Mouse (Mus musculus) retina, postnatal 7 days (tissue): ENCODE results near the gene Ccna2.

Experiments
- DNase-seq: peaks from one replicate; pipeline ENCODE4 v3.0.0-alpha.2; 2012; ENCODE audit warnings: low read depth, low spot score

Ccna2 gene

GRCm38 (mm10) chr3:36533201-36533672, 38.7 kb downstream of the Ccna2 start:
- no peak for DNase-seq

DNA sequence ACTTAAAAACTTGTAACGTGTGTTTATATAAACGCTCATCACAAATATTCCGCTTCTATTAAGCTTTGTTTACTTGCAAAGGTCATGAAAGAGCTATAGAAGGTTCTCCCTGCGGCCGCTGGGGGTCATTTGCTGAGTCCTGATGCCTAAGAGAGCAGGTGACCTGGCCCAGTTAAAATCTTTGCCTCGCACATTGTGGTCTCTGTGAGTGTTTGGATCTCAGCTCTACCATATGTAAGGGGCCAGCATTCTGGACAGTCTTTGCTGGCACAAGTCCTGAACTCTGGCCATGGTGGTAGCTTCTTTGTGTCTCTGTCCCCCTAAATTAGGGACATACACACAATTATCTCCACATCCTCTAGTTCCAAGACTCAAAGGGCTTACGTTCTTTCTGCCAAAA, 39.2 kb downstream of the Ccna2 start:
- no peak for DNase-seq

DNA sequence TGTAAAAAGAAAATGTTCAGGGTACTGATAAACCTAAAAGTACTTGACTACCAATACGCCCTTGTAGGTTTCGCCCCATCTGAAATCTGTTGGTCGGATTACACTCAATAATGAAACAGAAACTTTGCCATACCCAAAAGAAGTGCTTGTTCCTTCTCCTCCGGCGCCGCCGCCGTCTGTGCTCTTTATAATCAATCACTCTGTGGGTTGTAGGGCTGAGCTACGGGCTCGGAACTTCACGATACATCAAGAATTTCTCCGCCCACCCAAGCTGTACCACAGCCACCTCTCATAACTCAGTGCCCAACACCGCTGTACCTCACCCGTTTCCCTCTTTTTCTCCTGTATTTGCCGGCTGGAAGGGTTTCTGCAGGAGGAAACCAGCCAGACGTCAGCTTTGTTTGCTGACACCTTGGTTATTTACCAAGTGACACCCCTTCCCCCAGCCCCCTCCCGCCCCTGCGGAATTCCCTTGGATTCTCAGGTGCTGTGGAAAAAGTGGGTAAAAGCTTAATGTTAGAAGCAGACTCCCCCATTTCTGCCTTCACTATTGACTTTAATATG, 39.9 kb downstream of the Ccna2 start:
- no peak for DNase-seq

DNA sequence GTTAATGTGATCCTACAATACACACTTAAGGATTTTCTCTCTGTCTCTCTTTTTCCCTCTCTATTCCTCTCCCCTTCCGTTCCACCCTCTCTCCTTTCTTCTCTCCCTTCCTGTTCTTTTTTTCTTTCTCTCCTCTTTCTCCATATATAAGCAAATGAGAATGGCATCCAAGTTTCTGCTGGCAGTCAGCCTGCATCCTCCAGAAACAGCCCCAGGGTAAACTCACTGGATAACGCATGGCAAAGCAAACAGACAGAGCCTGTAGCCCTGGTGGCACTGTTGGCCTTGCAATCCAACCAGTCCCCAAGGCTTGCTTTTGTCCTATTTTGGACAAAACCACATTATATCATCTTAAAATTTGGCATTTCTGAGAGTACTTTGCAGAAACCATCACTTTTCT, 40.7 kb downstream of the Ccna2 start:
- DNase-seq, result no peak

GRCm38 (mm10) chr3:36530781-36531180, 41.2 kb downstream of the Ccna2 start:
- DNase-seq, result no peak

GRCm38 (mm10) chr3:36530345-36530744, 41.6 kb downstream of the Ccna2 start:
- no peak for DNase-seq

DNA sequence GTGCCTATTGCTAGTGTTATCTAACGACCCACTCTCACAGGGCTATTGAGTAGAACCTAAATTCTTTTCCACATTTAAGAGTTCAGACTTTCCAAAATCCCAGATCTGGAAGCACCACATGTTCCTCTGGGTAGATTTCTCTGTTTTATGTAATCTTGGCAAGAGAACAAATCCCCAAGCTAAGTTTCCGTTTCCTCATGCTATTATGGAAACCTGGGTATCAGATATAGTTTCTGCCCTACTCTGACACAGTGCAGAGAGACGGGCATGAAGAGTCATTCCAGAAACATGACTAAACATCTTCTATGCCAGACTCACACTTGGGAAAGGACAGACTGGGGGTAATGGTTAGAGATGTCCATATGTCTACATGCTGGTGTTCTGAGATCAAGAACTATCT, 47.5 kb downstream of the Ccna2 start:
- no peak for DNase-seq

DNA sequence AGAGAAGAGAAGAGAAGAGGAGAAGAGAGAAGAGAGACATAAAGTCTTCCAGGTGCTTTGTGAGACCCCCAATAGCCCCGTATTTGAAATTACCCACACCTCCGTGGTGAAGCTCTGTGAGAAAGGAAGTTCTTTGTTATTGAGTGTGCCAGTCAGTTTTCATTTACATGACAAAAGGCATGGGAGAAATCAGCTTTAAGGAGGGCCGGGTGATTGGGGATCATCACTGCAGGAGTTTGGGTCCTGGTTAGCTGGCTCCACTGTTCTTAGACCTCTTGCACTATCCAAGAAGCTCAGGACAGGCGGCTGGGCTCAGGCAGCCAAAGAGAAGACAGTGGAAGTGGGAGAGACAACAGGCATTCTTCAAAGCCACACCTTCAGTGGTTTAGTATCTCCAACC, 49.8 kb downstream of the Ccna2 start:
- DNase-seq, result no peak

DNA sequence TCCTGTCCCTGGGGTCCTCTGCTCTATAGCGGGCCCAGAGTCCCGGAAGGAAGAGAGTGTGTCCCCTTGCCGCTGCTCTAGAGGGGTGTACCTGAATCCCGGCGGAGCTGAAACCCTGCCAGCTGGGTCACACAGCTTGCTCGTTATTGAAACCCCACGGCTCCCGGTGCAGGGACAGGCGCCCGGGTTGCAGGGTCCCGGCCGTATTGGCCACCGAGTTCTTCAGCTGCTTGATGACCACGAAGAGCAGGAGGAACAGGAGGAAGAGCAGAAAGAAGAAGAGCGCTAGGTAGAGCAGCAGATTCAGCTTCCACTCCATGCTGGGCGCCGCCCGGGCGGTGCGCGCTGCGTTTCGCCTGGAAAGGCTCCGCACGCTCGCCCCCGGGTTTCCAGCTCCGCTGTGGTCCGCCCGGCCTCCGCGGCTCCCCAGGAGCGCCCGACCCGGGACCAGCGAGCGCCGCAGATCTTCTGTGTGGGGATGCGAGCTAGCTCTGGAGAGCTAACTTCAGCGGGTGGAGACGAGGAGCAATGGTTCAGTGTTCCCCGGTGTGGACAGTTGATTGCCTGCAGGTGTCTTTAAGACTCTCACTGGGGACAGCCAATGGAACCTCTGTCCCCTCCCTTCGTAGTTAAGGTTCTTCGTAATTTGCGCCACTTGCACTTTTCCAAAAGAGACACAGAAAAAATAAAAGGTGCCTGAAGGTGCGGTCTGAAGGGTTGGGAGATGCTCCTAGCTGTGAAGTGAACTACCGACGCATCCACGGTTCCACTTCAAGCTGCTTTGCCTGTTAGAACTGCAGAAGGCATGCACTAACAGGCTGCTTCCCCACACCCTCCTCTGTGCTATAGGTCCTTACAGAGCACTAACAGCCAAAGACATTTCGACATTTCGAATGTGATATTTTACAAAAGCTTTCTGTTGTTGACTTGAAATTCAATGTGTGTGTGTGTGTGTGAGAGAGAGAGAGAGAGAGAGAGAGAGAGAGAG, 50.6 kb downstream of the Ccna2 start, which contains the start of gene Gm11549:
Gm11549 (minus strand) TSS at position 741 of the 988 bp plus-strand sequence.
- no peak for DNase-seq

GRCm38 (mm10) chr3:36516196-36516595, 55.8 kb downstream of the Ccna2 start:
- no peak for DNase-seq
